Mouse (Mus musculus) erythroblast, embryonic 14.5 days (primary cell): ENCODE results near the gene Gas2.

Source experiments
- GATA1 ChIP-seq: IDR thresholded peaks from 2 replicates; pipeline ENCODE4 v1.6.1; 2012; ENCODE audit warnings: low read length, inconsistent platforms, mixed read lengths
- TAL1 ChIP-seq: IDR thresholded peaks from 3 replicates; pipeline ENCODE4 v1.6.1; 2012; ENCODE audit warnings: low read length, inconsistent platforms, mixed read lengths

DNA sequence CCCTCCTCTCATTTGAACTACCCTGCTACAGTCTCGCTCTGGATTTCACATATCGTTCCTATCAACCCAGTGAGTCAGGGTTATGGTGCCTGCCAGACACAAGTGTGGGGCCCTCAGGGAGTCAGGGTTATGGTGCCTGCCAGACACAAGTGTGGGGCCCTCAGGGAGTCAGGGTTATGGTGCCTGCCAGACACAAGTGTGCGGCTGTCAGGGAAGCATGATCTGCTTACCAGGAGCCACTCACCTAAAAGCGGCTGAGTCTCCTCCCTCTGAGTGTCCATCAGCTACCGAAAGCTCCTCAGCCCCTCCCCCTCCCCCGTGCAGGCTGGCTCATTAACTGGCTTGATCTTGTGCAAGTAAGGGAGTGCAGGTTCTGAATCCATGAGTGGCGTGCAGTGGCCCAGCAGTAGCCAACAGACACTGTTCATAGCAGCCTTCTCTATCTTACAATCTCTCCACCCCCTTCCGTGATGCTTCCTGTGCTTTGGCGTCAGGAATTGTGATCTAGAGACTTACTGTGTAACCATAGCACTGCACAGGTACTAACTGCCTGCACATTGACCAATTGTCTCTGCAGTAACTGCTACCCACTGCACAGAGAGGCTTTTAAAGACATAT is 93.7 kb downstream of the Gas2 start:
- no peak for TF ChIP-seq GATA1
- no peak for TF ChIP-seq TAL1
